Mouse (Mus musculus): ENCODE measurements around the gene Lrrk1.

- no peak for TF ChIP-seq CTCF (IDR thresholded peaks at IDR 0.05; ENCODE audit: insufficient read depth, low read length)
- TF ChIP-seq POLR2A (IDR thresholded peaks at IDR 0.05; ENCODE audit: borderline replicate concordance, extremely low read depth, low read depth, low read length), result no peak
Observed at GRCm38 (mm10) chr7:66198416-66198815, 189.7 kb downstream of the Lrrk1 start.
